Mouse (Mus musculus) brain, embryonic 14.5 days (tissue): ENCODE results near the gene Cd177.

Source experiments
- CTCF ChIP-seq: fragments of 200-500 bp; IDR thresholded peaks from 2 replicates; pipeline ENCODE4 v1.5.1; 2012; ENCODE audit warnings: inconsistent platforms, mild to moderate bottlenecking, moderate library complexity, borderline replicate concordance; ENCODE audit not compliant: insufficient read depth, insufficient read length; ENCODE audit errors: extremely low read depth
- POLR2A ChIP-seq: fragments of 200-500 bp; IDR thresholded peaks from 2 replicates; pipeline ENCODE4 v1.6.1; 2012; ENCODE audit warnings: mild to moderate bottlenecking, inconsistent platforms, borderline replicate concordance; ENCODE audit not compliant: poor library complexity, insufficient read depth, insufficient read length, severe bottlenecking; ENCODE audit errors: extremely low read depth

- TF ChIP-seq CTCF (no peak), POLR2A (no peak)
Observed at GRCm38 (mm10) chr7:24715039-24715438, 45.1 kb downstream of the Cd177 start.
